Mouse (Mus musculus) lung, postnatal 0 days (tissue): ENCODE data around the gene Slc25a21.

Experiments
- CTCF ChIP-seq: IDR thresholded peaks from 2 replicates; pipeline ENCODE4 v1.5.1; 2016; ENCODE audit warnings: antibody characterized with exemption, mild to moderate bottlenecking
- EP300 ChIP-seq: IDR thresholded peaks from 2 replicates; pipeline ENCODE4 v1.6.1; 2016; ENCODE audit warnings: antibody characterized with exemption, mild to moderate bottlenecking, control low read depth

GRCm38 (mm10) chr12:57198269-57198668, 997 bp upstream of the Slc25a21 start:
- TF ChIP-seq CTCF (no peak), EP300 (no peak)
